Mouse (Mus musculus): Measurements from ENCODE around the gene Gm11985.
"Not testable (repeated sequence)": the region's sequence is repeated elsewhere in the genome, so short reads cannot be mapped to it uniquely, and the experiment has no call there.

Gm11985 gene

DNA sequence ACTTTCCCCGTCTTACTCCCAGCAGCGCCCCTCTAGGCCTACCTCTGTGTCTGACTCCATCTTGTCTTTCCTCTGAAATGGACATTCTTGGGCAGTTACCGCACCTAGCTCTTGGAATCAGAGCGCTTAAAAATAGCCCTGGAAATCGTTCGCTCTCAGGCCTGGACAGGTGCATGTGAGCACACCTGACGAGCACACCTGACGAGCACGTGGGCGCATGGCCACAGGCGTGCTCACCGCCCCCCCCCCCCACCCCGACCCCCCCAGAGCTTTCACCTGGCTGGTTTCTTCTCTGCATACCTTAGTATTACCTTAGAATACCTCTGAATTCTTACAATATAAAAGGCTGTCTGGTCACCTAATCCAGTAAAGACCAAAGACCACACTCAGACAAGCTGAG, at the start of gene Gm11985:
Gene Gm11985, minus strand, starts transcription at position 101 of the 400 bp plus-strand sequence.
- no peak for DNase-seq (ENCODE audit: low spot score)

DNA sequence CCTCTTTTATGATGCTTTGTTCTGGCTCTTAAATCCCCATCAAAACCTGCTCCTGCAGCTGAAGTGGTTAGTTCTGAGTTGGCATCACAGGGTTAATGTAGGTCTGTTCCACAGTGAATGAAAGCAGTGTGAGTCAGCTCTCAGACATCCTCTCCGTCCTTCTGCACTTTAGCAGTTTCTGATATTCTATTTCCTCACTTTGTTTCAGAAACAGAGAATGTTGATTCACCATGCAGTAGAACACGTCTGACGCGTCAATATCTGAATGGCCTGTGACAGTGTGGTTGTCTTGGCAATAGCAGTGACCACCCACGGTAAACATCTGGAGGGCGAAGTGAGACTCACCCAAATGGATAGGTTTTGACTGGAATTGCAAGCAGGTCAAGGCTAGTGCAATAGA, 49.3 kb upstream of the Gm11985 start:
- DNase-seq (ENCODE audit: low spot score) = no peak

- DNase-seq (ENCODE audit: low spot score) = no peak
Observed at GRCm38 (mm10) chr11:7236751-7237150, 48.4 kb upstream of the Gm11985 start.

GRCm38 (mm10) chr11:7234981-7235609, 46.7 kb upstream of the Gm11985 start:
- DNase-seq (ENCODE audit: low spot score) = no peak

DNA sequence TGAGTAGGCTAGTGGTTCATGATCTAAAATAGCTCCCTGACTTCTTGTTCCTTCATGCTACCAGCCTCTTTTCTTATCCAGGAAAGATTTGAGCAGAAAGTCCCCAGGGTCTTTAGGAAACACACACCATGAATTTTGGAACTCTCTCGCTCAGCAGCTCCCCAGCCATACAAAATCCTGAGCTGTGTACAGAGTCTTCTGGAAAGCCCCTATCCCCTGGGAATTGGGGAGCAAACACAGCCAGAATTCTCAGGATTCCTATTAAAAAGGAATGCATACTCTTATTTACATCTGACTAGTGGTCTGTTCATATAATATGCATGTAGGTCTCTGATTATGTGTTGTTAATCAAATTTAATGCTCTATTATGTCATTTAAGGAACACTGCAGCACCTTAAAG, 46.1 kb upstream of the Gm11985 start:
- no peak for DNase-seq (ENCODE audit: low spot score)

GRCm38 (mm10) chr11:7233333-7233732, 45.0 kb upstream of the Gm11985 start:
- DNase-seq (ENCODE audit: low spot score) = no peak

DNA sequence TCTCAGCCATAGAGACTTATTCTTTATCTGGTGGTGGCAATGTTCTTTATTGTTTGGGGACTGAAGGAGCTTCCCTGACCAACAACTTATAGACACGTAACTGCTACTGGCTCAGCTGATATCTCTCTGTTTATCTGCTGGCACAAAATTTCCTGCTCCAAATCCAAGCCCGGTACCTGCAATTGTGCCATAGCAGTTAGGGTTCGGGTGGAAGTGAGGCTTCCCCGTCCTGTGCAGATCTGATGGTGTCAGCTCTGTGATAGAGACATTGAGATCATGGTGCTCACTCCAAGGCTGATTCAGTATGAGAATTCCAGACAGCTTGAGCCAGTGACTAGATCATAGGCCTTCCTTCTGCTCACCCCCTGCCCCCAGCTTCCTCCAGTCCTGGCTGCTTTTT, 43.6 kb upstream of the Gm11985 start:
- no peak for DNase-seq (ENCODE audit: low spot score)

- no peak for DNase-seq (ENCODE audit: low spot score)
Observed at GRCm38 (mm10) chr11:7230000-7230399, 41.6 kb upstream of the Gm11985 start.

GRCm38 (mm10) chr11:7228107-7228506, 39.7 kb upstream of the Gm11985 start:
- no peak for DNase-seq (ENCODE audit: low spot score)

DNA sequence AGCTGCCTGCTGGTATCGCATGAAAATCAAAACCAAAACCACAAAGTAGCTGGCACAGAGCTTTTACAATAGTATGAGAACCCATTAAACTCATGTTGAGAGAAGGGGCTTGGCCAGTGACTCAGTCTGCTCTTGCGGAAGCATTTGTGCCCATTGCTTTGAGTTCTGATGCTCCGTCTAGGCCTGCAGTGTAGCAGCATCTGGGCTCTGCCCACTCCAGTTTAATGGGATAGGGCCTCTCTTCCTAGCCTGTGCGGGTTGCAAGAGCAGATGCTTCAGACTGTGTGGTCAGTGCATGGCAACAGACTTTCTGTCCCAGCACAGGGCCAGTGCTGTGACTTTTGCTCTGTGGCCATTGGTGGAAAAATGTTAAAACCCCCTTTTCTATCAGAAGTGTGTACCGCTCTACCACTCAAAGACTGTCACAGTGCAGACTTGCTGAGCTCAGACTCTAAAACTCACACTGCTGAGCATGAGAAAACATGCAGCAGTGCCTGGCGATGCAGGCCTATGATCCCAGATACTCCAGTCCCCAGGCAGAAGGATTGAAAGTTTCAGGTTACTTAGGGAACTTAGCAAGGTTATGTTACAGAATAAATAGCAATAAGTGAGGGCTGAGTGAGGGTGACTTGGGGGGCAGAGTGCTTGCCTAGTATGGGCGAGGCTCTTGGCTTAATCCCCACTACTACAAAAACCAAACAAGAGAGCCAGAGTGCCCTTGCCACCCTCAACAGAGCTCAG, 38.6 kb upstream of the Gm11985 start:
- DNase-seq (ENCODE audit: low spot score) = no peak

GRCm38 (mm10) chr11:7226200-7226599, 37.8 kb upstream of the Gm11985 start:
- no peak for DNase-seq (ENCODE audit: low spot score)

GRCm38 (mm10) chr11:7221826-7222225, 33.5 kb upstream of the Gm11985 start:
- DNase-seq (ENCODE audit: low spot score) = not testable (repeated sequence)

- DNase-seq (ENCODE audit: low spot score) = no peak
Observed at GRCm38 (mm10) chr11:7215703-7216102, 27.3 kb upstream of the Gm11985 start.

DNA sequence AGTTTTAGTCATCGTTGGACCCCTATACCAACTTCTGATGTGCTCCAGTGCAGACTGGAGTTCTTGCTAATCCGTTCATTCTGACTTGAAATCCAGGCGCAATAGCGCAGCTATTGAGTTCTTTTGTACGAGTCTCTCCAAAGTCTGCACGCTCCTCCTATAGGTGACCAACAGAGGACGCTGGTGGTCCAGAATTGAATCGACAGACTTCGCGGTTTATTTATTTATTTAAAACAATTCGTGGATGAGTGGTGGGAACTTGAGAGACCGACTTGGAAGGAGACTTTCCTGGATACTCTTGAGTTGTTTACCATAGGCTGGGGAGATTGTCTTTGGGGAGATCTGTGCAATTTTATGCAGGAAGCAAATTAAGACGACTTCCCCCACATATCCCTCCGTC, 26.4 kb upstream of the Gm11985 start:
- no peak for DNase-seq (ENCODE audit: low spot score)

DNA sequence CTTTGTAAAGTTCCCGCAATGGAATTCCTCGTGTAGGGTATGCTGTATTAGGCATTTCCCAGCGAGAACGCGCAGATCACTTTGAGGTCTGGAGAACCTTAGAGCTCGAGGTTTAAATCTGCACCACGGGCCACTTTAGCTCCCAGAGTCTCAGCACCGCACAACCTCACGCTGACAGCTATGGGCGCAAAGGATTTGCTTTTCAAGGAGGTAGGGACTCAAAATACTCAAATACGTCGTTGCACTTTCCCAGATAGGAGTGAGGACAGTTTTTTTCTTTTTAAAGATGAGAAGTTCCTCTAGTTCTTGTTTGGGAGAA, 25.9 kb upstream of the Gm11985 start:
- no peak for DNase-seq (ENCODE audit: low spot score)

GRCm38 (mm10) chr11:7213501-7214341, 25.4 kb upstream of the Gm11985 start, which contains the start of gene Igfbp3:
Gene Igfbp3 (minus strand): TSS chr11:7213923.
- DNase-seq (ENCODE audit: low spot score) = no peak

- DNase-seq (ENCODE audit: low spot score) = no peak
Observed at GRCm38 (mm10) chr11:7213161-7213500, 24.8 kb upstream of the Gm11985 start.

DNA sequence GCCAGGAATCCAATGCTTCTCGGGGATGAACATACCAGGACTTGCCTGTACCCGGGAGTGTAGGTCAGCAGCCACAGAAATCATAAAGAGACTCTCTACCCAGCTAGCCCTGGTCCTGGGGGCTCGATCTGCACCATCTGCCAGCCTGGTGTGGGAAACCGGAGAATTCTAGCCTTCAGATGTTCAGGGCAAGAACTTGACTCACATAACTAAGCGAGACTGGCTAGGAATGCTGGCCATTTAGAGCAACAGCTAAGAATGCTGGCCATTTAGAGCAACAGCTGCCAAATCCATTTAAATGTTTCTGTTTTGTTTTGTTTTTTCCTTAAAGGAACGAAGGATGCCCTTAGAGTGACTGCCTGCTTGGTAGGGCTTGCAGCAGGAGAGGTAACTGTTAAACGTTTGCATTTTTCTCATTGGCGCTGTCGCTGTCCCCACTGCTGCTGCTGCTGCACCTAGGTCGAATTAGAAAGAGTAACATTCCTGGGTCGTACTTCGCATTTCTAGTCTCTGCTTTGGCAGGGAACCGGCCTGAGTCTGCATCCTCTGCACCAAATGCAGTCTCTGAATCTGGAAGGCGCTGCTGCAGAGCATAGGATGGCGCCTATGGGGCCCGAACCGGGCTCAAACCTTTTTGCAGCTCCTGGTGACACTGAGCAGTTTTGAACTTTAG, 23.9 kb upstream of the Gm11985 start:
- DNase-seq (ENCODE audit: low spot score) = no peak

- DNase-seq (ENCODE audit: low spot score) = no peak
Observed at GRCm38 (mm10) chr11:7211211-7211610, 22.8 kb upstream of the Gm11985 start.

DNA sequence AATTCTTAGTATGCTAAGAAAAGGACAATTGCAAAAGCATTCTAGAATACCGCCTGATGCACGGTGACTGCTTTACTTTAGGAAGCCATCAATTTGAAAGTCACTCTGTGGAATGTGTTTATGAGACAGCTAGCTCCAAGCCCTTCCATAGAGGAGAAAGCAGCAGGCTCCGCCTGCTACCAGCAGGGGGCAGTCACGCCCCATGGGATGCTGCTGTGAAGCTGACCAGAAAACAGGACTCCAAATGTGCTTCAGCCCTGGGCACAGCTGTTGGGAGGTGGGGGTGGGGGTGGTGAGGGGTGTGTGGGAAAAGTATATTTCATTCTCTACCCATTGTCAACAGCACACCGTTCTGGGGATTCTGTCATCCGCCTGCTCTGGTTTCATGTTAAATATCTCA, 22.0 kb upstream of the Gm11985 start:
- no peak for DNase-seq (ENCODE audit: low spot score)

DNA sequence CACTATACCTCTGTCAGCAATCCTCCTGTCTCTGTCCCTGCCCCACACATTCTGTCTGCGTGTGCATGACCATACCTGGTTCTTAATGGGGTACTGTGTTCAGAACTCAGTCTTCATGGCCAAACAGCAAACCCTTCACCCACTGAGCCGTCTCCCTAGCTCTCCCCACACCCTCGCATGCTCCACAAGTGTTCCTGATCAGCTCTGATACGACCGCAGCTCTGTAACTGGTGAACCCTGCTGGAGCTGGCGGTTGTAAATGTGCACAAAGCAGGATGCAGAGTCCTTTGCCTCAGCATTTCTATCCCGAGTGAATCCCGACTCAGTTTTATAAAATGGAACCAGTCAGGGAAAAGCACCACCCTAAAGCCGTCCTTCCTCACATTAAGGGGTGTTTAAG, 15.5 kb upstream of the Gm11985 start:
- DNase-seq (ENCODE audit: low spot score) = no peak

- no peak for DNase-seq (ENCODE audit: low spot score)
Observed at GRCm38 (mm10) chr11:7202206-7202605, 13.8 kb upstream of the Gm11985 start.

DNA sequence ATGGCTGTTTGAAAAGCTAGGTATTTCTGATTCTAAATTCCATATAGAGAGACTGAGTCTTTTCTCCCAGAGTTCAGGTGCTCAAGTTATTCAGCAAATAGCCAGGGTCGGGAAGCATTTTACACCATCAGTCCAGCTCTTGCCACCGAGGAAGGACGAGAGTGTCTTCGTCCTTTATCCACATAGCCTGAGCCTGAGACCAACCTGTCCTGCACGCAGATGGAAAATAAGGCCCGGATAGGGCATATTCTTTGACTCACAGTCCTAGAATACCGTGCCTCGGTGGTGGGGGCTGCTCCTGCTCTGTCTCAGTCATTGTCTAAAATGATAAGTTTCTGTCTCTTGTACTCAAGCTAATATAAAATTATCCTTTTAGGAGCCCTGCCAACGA, 12.0 kb upstream of the Gm11985 start:
- no peak for DNase-seq (ENCODE audit: low spot score)
